Mouse (Mus musculus) small intestine, adult 2 months (tissue): ENCODE data around the gene Chst8.
A peak's percentile ranks its signal among the peaks of the same experiment; 100 is the strongest.

Experiments used
- CTCF ChIP-seq: fragments of 200-500 bp; IDR thresholded peaks from 2 replicates; pipeline ENCODE4 v1.5.1; 2012; ENCODE audit warnings: low read depth, mild to moderate bottlenecking, control low read depth, inconsistent platforms, low read length, moderate library complexity, mixed read lengths; ENCODE audit not compliant: insufficient replicate concordance, insufficient read length; ENCODE audit errors: extremely low read depth
- POLR2A ChIP-seq: fragments of 200-500 bp; IDR thresholded peaks from 2 replicates; pipeline ENCODE4 v1.6.1; 2012; ENCODE audit warnings: low read depth, mild to moderate bottlenecking, control low read depth, inconsistent platforms, low read length, moderate library complexity

DNA sequence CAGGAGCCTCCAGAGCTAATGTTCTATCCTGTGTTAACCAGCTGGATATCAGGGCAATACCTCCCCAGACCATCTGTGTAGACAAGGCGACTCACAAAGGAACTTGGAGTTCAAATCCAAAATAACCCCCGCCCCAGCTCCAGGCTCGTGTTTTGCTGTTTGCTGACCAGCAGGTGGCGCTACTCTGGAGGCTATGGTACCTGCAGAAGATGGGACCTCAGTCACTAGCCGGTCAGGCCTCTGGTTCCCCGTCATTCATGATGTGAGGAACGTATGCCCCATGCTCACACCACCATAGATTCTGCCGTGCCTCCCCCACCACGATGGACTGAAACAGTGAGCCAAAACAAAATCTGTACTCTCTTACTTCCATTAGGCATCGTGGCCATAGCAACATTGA, 37.1 kb upstream of the Chst8 start:
- TF ChIP-seq CTCF (peak; percentile 47; the same call in 1 of the 2 replicates), POLR2A (no peak)
